Comparison of ENCODE assay signal across 18 mouse cellular contexts in genomic region chr2:91295895-91296294, GRCm38 (mm10). TPM values are rescaled to one million over a fixed set of nuclear protein-coding genes. Genes with fewer than 3 reads are reported as not detected.
DNase-seq lines count a peak whose midpoint lies in the region; TF ChIP-seq lines count a peak whose summit lies in the region.
"Had no signal": no experiment of that assay in that cellular context is flagged by ENCODE, and none has a peak within 500 bp of the region (broad histone marks: within the 10 kb centered on the region; RNA-seq: fewer than 3 reads in every experiment).

No protein-coding gene starts in this region.

- DNase-seq in liver = no peak
- DNase-seq in gastrocnemius, postnatal 14 days = no peak
- DNase-seq: adrenal gland, adult 2 months; adrenal gland, adult 8-10 months; adrenal gland, postnatal 10 days; adrenal gland, postnatal 14 days; adrenal gland, postnatal 25 days; adrenal gland, postnatal 36 days; B cell, adult 2 months; cerebellum, adult 11 months; cerebellum, adult 11-12 months; cerebellum, adult 18-20 months; cerebellum, adult 2 months had no signal

- intact Hi-C loops in gastrocnemius, postnatal 14 days (cut with DNase I; ENCODE audit: low total_unique reads) = no loop called here

- H3K79me2 ChIP-seq in C2C12 (ENCODE audit: control insufficient read depth, insufficient read depth) (no peaks in the 10 kb centered on the region), myocyte (ENCODE audit: control insufficient read depth, insufficient read depth) (no peaks in the 10 kb centered on the region)

- no peak for TF ChIP-seq CTCF in C2C12 (IDR thresholded peaks at IDR 0.05; ENCODE audit: control insufficient read depth, insufficient read depth, insufficient read length)

- no peaks in the 10 kb centered on the region for H3K36me3 ChIP-seq in C2C12 (ENCODE audit: control insufficient read depth, insufficient read depth)
- H3K36me3 ChIP-seq in myocyte (ENCODE audit: control insufficient read depth, insufficient read depth) = no peaks in the 10 kb centered on the region
- H3K36me3 ChIP-seq: G1E had no signal

- no peak overlapping the region for H3K4me2 ChIP-seq in myocyte (ENCODE audit: low read depth)

- H3ac ChIP-seq in C2C12 (ENCODE audit: control insufficient read depth, insufficient read length, low read depth) (no peak overlapping the region), myocyte (ENCODE audit: control insufficient read depth, insufficient read length) (no peak overlapping the region)

- no peak overlapping the region for H3K4me3 ChIP-seq in C2C12 (ENCODE audit: insufficient read depth, poor library complexity, severe bottlenecking)
- no peak overlapping the region for H3K4me3 ChIP-seq in myocyte

- no peaks in the 10 kb centered on the region for H3K27me3 ChIP-seq in C2C12 (ENCODE audit: control insufficient read depth, insufficient read depth, insufficient read length)
- no peaks in the 10 kb centered on the region for H3K27me3 ChIP-seq in myocyte (ENCODE audit: control insufficient read depth, insufficient read depth, insufficient read length)
- H3K27me3 ChIP-seq: CH12.LX, Patski had no signal

- H3K79me3 ChIP-seq in C2C12 (ENCODE audit: low read depth) = no peaks in the 10 kb centered on the region

- no peak for TF ChIP-seq POLR2A in myocyte (IDR thresholded peaks at IDR 0.05; ENCODE audit: insufficient read length, low read depth)

TF ChIP-seq in C2C12, 6 proteins besides CTCF, POLR2A, EP300 and RAD21:
- TF ChIP-seq MYOD1 (IDR thresholded peaks at IDR 0.05; ENCODE audit: control insufficient read depth, insufficient read length, low read depth) (peak; percentile 78), FOSL1 (IDR thresholded peaks at IDR 0.05; ENCODE audit: insufficient read depth, low read length, poor library complexity, severe bottlenecking) (no peak)

TF ChIP-seq in myocyte, 11 proteins besides CTCF, POLR2A, EP300 and RAD21:
- TF ChIP-seq CEBPB (IDR thresholded peaks at IDR 0.05; ENCODE audit: insufficient read depth, poor library complexity, severe bottlenecking) (no peak), MAX (IDR thresholded peaks at IDR 0.05; ENCODE audit: low read depth) (no peak), MYOG (IDR thresholded peaks at IDR 0.05; ENCODE audit: control insufficient read depth in 1 of 3, insufficient read depth in 1 of 3, insufficient read length in 2 of 3, low read depth in 2 of 3) (peak in 1 of 3 experiments; percentile 80), TCF12 (IDR thresholded peaks at IDR 0.05; ENCODE audit: insufficient read depth, poor library complexity, severe bottlenecking) (no peak), MYOD1 (IDR thresholded peaks at IDR 0.05; ENCODE audit: control insufficient read depth in 1 of 3, insufficient read length in 2 of 3, low read depth in 2 of 3) (peak in 2 of 3 experiments; percentile 64 to 82), SRF (IDR thresholded peaks at IDR 0.05; ENCODE audit: control insufficient read depth, insufficient read length, low read depth) (peak; percentile 61), E2F4 (IDR thresholded peaks at IDR 0.05; ENCODE audit: insufficient read depth) (no peak), REST (IDR thresholded peaks at IDR 0.05; ENCODE audit: insufficient read depth, insufficient read length) (no peak), USF1 (IDR thresholded peaks at IDR 0.05; ENCODE audit: low read depth) (no peak), POLR2AphosphoS2 (IDR thresholded peaks at IDR 0.05; ENCODE audit: insufficient read length, low read depth) (no peak), TCF3 (IDR thresholded peaks at IDR 0.05; ENCODE audit: insufficient read length, low read depth) (no peak)

RNA-seq across cellular contexts. Expression of gene Arfgap2, which starts 31.1 kb away (rescaled TPM):
- polyA plus RNA-seq in C2C12 (2012; fragmentation: generic; extraction: Trizol) (67.5 TPM), myocyte (2012; fragmentation: generic; extraction: Trizol) (60.4 TPM)
- 100 to 1,000 TPM in 1 of 2 experiments, 10 to 100 TPM in 1; 74.4 to 104 TPM for total RNA-seq in gastrocnemius, postnatal 14 days (2021)

RNA-seq across cellular contexts. Expression of gene Pacsin3, which starts 40.1 kb away (rescaled TPM):
- polyA plus RNA-seq in C2C12 (2012; fragmentation: generic; extraction: Trizol) (19.0 TPM), myocyte (2012; fragmentation: generic; extraction: Trizol) (141 TPM)
- total RNA-seq in gastrocnemius, postnatal 14 days (2021) = 100 to 1,000 TPM; 282 to 292 TPM

RNA-seq across cellular contexts. Expression of gene Ddb2, which starts 59.1 kb away (rescaled TPM):
- polyA plus RNA-seq in C2C12 (2012; fragmentation: generic; extraction: Trizol) = 1.2 TPM
- polyA plus RNA-seq in myocyte (2012; fragmentation: generic; extraction: Trizol) = 2.0 TPM
- total RNA-seq in gastrocnemius, postnatal 14 days (2021) = 1 to 10 TPM; 3.1 to 4.1 TPM
